Mouse (Mus musculus) hematopoietic stem cell, adult 5-6 weeks (primary cell): ENCODE measurements around the gene Phlda3. TPM values are rescaled to one million over a fixed set of nuclear protein-coding genes. Genes with fewer than 3 reads are reported as not detected.

Experiments
- ATAC-seq, 2 experiments: fragments of 125-278 bp in 1 of 2; replicated peaks in 1 of 2; 2 replicates each; pipeline ENCODE4 v1.8.0; 2016 to 2017; ENCODE audit warnings: inconsistent platforms in 2 of 2, mild to moderate bottlenecking in 2 of 2, moderate number of reproducible peaks in 2 of 2, low read depth in 1 of 2, moderate TSS enrichment in 1 of 2; ENCODE audit not compliant: low FRiP score in 2 of 2, poor library complexity in 2 of 2, severe bottlenecking in 2 of 2, insufficient read depth in 1 of 2, low TSS enrichment in 1 of 2
- total RNA-seq: library from RNA; stranded (forward); fragments of 172-1452, 232-1000 nt; gene quantifications from 2 replicates; pipeline ENCODE4 v1.2.3, GENCODE M21; 2017

Gene Phlda3
- total RNA-seq, 1 experiment from 2014 or later: not detected

DNA sequence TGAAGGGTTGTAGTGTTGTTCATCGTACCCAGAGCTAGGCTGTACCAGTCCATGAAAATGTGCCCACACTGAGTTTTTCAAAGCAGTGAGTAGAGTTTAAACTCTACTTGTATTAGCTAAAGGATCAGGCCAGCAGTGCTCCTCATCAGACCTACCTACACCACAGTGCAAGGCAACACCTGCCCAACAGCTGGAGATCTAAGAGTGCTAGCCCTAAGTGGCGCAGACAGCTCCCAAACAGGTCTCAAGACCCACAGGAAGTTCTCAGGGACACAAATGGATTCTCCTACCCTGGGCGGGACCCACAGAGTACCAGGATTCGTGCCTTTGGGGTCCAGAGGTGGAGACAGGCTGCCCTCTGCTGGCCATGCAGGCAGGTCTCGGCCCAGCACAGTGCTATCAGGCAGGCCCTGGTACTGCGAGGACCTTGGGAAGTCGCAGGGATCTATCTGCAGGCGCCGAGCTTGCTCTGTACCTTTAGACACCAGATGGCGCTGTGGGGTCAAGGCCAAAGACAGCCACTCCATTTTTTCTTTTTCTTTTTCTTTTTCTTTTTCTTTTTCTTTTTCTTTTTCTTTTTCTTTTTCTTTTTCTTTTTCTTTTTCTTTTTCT lies 13.1 kb upstream of the Phlda3 start:
- ATAC-seq: peak; percentile 97 to 100

DNA sequence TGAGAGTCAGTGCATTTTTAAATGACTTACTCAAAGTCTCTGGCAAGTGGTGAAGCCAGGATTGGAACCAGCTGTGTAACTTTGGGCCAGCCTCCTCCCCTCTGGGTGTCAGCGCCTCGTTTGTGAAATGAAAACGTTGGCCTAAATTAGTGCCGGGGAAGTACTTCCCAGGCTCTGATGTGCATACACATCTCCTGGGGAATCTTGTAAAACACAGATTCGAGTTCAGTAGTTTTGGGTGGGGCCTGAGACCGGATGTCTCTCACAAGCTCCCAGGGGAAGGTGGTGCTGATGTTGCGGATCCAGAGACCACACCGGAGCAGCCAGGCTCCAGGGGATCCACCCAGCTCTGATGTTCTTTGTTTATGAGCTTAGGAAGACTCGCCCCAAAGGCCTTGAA lies 10.6 kb upstream of the Phlda3 start:
- ATAC-seq: no peak

DNA sequence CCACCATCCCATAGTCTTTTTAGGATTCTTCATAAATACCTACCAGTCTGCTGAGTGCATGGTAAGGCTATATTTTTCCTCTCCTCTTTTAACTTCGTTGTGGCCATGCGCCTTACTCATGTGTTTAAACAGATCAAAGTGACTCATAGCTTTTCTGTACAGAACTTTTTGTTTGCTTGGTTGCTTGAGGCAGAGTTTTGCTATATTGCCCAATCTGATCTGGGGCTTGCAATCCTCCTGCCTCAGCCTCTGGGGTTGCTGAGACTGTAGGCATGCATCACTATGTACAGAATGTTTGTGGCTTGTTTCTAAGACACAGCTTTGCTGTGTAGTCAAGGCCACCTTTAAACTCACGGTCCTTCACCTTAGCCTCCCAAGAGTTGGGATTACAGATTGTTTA lies 10.0 kb upstream of the Phlda3 start:
- no peak for ATAC-seq

DNA sequence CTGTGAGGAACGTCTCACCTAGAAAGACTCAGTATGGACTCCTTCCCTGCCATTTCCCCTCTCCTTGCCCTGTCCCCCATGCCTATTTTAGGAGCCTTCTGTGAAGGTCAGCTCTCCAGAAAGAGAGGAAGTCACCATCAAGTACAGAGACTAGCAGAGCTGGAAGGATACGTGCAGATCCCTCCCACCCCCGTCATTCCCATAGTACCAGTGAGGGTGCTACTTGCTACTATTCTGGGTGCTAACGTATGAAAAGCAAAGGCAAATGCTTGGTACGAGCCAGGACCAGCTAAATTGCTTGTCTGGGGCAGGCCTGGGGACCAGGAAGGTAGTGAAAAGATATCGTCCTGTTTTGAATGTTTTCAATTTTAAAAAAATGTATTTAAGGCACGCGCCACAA lies 8.6 kb upstream of the Phlda3 start:
- ATAC-seq: no peak

GRCm38 (mm10) chr1:135759685-135760084 lies 6.2 kb upstream of the Phlda3 start:
- no peak for ATAC-seq

- ATAC-seq: no peak
Measured at GRCm38 (mm10) chr1:135760216-135760615, 5.7 kb upstream of the Phlda3 start.

GRCm38 (mm10) chr1:135761728-135762127 lies 4.2 kb upstream of the Phlda3 start:
- no peak for ATAC-seq

DNA sequence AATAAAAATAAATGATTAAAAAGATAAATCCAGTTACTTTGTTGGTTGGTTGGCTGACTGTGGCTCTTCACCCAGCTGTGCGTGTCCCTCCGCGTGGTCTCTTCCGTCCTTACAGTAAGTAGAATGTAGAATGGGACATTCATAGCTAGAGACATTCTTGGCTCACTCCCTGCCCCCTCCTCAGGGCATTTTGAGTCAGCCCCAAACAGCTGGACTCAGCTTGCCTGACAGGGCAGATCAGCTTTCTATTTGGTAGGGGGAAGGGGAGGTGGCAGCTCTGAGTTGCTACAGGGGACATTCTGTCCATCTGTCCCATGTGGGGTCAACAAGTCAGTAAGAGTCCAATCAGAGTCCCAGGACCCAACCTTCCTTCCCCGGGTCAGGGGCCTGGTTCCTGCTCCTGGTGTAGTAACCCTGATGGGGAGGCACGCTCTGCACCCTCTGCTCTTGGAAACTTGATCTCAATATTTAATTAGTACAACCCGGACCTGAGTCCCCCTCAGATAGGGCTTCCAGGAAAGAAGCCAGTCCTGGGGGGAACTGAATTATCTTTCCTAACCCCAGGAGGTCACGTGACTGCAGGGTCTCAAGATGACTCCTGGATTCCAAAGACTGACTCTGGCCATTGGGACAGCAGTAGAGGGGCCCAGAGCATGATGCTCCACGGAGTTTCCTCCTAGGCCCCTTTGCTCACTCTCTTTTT lies 2.3 kb upstream of the Phlda3 start:
- ATAC-seq: no peak

DNA sequence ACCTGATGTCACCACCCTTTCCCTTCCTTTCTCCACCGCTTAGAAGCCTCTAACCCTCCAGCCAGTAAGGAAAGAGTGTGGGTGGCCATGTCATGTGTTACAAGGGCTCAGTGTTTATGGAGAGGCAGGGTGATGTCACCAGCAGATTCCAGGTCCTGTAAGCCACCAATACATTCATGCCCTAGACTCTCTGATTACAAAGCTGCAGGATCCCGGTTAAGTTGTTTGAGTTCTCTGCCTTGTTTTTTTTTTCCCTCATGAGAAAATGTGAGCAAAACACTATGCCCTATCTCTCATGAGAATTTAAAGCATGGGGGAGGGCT lies 1.8 kb upstream of the Phlda3 start:
- no peak for ATAC-seq

- 0 out of 4 replicates have a peak, but pooled peaks have one; percentile 1 to 24 for ATAC-seq
Measured at GRCm38 (mm10) chr1:135766592-135767306, 830 bp downstream of the Phlda3 start.

DNA sequence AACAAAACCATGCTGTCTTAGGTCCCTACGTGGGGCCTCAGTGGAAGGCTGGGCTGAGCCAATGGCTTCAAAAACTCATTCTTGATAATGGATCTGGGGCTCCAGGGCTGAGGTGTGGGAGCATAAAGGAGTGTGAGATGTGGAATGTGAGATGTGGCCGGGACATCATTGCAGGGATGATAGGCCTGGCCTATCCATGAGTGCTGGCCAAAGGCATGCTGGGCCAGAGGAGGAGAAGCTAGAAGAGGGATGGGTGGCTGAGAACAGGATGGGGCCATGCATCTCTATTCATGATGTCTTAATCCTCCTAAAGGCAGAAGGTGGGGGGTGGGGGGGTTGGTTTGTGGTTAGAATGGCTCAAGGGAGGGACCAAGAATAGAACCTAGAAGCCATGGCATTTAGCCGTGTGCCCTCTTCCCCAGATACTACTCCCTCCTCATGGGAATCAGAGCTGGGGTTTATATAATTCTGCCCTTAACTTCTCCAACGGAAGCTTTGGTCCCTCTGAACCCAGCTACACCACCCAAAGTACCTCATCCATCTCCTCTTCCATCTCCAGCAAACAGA lies 1.5 kb downstream of the Phlda3 start:
- no peak for ATAC-seq

DNA sequence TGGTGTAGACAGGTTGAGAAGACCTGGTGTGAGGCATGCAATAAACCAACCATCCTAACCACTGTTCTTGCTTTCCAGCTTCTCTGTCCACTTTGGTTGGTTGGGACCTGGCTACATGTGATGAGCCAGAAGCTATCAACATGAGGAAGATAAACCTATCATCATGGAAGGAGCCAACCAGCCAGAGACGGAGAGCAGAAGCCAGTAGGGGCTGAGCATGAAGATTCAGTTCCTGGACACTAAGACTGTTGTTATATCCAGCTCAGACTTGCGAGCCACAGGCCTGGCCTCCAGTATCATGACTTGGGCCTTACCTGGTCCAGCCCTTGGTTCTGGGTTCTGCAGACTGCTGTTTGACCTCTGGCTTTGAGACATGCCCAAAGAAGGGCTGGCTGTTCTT lies 2.5 kb downstream of the Phlda3 start:
- no peak for ATAC-seq

GRCm38 (mm10) chr1:135770237-135770636 lies 4.3 kb downstream of the Phlda3 start:
- ATAC-seq: no peak

DNA sequence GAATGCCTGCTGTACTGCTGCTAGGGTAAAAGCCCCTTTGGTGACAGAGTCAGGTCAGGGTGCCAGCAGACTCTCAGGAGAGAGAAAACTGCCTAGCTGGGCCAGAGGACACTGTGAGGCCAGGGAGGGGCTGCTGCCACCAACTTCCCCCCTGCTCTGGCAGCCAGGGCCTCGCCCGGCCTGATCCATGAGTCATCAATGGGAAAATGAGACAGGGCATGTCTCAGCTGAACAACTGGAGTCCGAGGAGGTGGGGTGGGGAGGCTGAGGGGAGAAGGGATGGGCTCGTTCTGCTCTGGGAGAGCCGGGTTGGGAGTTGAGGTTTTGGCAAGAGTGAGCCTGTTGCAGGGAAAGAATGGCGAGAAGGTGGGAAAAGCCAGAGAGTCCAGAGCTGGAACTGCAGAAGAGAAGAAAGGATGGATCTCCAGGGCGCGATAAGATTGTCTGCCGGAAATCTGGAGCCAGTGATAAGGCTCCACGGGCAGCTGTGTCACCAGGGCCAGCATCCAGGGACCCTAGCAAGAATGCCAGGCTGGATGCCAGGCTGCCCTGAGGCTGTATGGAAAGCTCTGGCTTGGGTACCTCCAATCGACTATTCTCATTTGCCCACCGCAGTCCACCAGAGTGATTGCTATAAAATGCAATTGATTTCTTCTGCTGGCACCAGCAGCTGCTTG lies 5.1 kb downstream of the Phlda3 start:
- ATAC-seq: no peak

- no peak for ATAC-seq
Measured at GRCm38 (mm10) chr1:135771573-135771970, 5.7 kb downstream of the Phlda3 start.

DNA sequence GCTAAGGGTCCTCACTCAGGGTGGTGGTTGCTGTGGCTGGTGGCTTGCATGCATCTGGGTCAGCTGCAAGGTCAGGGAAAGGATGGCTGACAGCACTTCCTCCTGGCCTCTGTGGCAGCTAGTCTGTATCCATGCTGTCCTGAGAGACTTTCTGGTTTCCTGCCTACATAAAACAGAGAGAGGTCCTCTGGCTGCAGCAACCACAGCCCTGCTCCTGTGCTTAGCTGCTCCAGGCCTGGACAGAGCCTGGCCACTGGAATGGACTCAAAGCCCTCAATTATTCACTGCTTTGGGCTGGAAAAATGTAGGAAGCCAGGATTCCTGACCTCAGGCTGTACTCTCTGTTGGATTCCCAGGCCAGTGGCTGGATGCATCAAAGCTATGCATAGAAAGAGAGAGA lies 10.7 kb downstream of the Phlda3 start:
- ATAC-seq: no peak

DNA sequence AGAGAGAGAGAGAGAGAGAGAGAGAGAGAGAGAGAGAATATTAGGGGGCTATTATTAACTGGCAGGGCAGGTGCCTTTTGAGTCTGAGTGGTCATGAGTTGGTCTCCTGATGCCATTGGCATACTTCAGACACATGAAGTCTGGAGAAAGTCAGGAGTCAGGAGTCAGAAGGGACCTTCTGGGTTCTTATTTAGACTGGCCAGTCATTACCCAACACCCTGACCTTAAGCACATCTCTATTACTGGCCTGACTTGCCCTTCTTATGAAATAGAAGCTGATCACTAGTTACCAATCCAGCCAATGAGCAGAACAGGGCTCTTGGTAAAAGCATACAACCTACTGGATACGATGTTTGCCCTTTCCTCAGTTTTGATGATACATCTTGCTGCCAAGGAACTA lies 11.1 kb downstream of the Phlda3 start:
- no peak for ATAC-seq
